Mouse (Mus musculus) lung, postnatal 36 days (tissue): ENCODE results near the gene Selenos.

Source experiments
- DNase-seq: peaks from one replicate; pipeline ENCODE4 v3.0.0; 2022; ENCODE audit warnings: mixed read lengths

The Selenos gene

GRCm38 (mm10) chr7:66087652-66088051 is 8.2 kb downstream of the Selenos start:
- no peak for DNase-seq

- no peak for DNase-seq
Observed at GRCm38 (mm10) chr7:66088077-66088476, 8.6 kb downstream of the Selenos start.

DNA sequence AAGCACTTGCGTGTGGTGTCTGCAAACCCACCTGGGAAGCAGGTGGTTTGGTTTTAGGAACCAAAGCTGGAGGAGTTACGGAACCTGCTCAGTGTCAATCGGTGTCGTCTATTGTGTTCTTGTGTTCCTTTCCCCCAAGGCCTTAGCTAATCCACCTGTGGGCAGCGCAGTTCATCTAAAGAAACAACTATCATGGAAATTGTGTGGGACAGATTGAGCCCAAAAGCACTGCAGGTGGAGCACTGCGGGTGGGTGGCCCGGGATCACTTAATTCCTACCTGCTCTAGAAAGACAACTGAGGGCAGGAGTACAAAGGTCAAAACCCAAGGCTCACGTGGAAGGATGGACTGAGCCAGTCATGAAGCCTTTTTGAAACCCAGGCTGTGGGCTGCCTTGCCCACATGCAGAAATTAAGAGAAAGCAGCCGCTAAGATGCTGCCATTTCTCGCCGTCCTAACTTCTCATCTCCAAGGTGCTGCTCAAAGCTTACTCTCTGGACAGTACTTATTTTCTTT is 11.3 kb downstream of the Selenos start:
- no peak for DNase-seq

- DNase-seq, result no peak
Observed at GRCm38 (mm10) chr7:66091553-66091952, 12.1 kb downstream of the Selenos start.

GRCm38 (mm10) chr7:66092656-66093055 is 13.2 kb downstream of the Selenos start:
- DNase-seq, result no peak

- no peak for DNase-seq
Observed at GRCm38 (mm10) chr7:66094141-66094540, 14.7 kb downstream of the Selenos start.

- DNase-seq, result no peak
Observed at GRCm38 (mm10) chr7:66098803-66099202, 19.4 kb downstream of the Selenos start.

DNA sequence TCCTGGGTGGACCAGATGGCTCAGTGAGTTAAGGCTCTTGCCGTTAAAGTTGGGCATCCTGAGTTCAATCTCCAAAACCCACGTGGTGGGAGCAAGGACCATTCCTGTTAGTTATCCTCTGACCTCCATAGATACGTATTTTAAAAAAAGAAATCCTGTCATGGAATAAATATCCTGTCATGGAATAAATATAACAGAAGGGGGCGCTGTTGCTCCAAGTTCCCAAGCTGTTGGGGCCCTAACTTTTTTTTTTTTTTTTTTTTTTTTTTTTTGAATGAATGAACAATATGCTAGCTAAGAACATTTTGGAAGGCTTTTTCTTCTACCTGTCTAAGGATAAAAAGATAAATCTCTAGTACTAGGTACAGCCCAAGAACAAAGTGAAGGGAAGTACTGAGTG is 22.4 kb downstream of the Selenos start:
- DNase-seq, result peak; percentile 71

DNA sequence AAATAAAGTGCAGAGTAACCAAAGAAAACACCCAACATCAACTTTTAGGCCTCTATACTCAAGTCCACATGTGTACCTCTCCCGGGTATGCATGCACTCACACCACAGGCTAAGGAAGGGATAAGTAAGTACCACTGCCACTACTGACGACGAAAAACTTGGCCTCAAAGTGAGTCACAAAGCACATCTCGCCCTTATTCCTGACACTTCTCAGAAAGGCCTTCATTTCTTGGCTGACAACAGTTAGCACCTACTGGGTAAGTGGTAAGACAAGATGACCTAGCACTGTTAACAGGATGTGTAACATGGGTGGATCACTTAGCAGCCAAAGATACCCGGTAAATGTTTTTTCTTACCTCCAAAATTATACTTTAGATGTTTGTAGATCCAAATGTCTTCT is 25.1 kb downstream of the Selenos start:
- no peak for DNase-seq

DNA sequence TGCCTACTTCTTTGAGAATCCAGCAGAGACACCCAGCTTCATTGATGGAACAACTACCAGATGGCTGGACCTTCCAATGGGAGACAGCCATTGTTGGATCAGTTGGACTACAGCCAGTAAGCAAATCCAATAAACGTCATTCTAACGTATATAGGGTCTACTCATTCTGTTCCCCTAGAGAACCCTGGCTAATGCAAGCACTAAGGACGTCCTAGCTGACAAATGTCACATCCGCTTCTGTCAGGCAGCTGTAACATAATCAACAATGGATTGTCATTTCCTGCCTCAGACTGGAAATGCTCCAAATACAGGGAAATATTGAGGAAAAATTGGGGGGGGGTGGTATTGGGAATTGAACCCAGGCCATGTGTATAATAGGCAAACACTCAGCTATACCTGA is 26.3 kb downstream of the Selenos start:
- no peak for DNase-seq

DNA sequence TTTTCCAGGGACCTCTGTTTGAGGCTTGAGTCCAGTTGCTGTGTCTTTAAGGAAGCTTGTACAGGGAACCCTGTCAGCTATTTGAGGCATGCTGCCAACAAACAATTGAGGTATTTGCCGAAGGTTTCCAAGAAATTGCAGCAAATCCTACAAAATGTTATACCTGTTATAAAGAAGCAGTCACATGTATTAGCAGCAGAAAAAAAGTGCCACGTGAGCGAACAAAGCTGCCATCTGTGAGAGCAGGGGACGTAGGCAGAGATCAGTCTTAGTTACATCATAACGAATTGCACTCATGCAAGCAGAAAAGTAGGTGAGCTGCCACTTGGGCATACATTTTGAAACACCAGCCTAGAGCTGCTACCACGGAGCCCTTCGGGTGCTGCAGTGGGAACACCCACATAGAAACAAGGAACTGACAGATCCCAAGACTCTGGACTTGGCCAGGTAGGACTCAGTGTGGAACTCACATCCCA is 27.2 kb downstream of the Selenos start:
- DNase-seq, result peak; percentile 78

DNA sequence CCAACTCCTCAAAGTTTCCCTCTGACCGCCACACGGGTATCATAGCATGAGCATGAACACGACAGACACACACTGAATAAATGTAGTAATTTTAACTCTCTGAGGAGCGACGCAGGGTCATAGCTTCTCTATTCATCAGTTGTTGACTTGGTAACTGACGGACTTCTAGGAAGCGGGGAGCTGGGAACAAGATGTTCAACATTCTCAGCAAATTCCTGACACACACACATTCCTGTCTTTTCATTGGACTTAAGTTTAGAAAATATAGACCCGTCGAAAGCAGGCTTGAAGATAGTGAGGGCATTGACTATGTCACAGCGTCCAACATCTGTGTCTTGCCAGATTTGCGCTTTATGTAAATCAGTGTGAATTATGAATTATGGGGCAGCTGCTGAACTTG is 27.8 kb downstream of the Selenos start:
- DNase-seq, result no peak

GRCm38 (mm10) chr7:66107930-66108329 is 28.5 kb downstream of the Selenos start:
- peak; percentile 69 for DNase-seq

GRCm38 (mm10) chr7:66108961-66109854 is 29.8 kb downstream of the Selenos start, which contains the start of gene Chsy1:
TSS of gene Chsy1 (plus strand) at chr7:66109515.
- DNase-seq, result peak; percentile 90

- peak; percentile 30 for DNase-seq
Observed at GRCm38 (mm10) chr7:66109855-66110635, 30.6 kb downstream of the Selenos start.

- peak; percentile 45 for DNase-seq
Observed at GRCm38 (mm10) chr7:66110636-66111112, 31.2 kb downstream of the Selenos start.

DNA sequence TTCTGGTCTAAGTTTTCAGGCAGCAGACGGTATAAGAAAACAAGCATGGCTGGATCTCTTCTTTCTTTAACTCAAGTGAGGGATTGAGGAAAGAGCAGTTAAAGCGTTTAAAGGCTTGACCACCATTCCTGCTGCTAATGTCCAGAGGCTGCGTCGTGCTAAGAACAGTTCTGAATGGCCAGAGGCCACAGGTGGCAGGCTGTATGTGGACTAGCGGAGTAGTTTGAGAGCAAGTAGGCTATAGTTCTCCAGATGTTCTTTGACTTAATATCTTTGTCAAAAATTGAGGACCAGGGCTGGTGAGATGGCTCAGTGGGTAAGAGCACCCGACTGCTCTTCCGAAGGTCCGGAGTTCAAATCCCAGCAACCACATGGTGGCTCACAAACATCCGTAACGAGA is 31.8 kb downstream of the Selenos start:
- no peak for DNase-seq

DNA sequence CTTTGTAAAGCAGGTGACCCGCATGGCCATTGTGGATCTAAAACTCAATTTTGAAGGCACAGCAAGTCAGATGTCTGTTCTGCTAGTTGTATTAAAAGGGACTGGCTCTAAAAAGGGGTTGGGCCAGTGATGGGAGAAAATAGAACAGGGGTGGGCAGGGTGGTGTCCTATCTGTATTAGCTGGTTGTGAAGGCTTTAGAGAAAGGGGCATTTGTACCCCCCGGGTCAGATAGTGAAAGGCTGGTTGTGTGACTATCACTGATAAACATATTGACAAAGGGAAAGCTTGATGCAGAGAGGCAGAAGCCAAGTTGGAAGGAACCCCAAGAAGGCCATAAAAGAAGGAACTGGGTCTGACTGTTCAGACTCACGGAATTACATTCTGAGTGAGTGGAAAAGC is 34.1 kb downstream of the Selenos start:
- no peak for DNase-seq

- DNase-seq, result no peak
Observed at GRCm38 (mm10) chr7:66115821-66116343, 36.4 kb downstream of the Selenos start.

GRCm38 (mm10) chr7:66116906-66117482 is 37.5 kb downstream of the Selenos start:
- peak; percentile 79 for DNase-seq

DNA sequence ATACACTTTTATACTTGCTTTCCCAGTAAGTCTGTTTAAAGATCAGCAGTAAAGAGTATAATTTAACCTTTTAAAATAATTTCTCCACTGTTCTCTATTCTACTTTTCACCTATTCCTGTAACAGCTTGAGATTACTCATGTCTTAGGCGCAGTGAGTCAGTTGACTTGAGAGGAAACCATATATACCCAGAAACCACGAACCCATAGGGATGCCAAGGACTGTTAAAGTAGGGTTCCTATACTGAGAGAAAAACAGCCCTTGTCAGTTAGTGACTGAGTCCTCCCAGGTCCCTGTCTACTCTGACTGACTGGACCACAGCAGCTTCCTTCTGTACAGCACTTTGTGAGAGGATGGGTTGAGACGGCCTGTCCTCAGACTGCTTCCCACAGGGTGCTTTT is 38.6 kb downstream of the Selenos start:
- DNase-seq, result no peak

- peak; percentile 21 for DNase-seq
Observed at GRCm38 (mm10) chr7:66118796-66119195, 39.3 kb downstream of the Selenos start.

GRCm38 (mm10) chr7:66120139-66120538 is 40.7 kb downstream of the Selenos start:
- no peak for DNase-seq
